Mouse (Mus musculus) neural tube, embryonic 10.5 days (tissue): Measurements from ENCODE around the gene Aebp2.

Experiments used
- DNase-seq: peaks from one replicate; pipeline ENCODE4 v3.0.0-alpha.2; 2017; ENCODE audit warnings: low spot score; ENCODE audit errors: extremely low spot score

The Aebp2 gene

GRCm38 (mm10) chr6:140606534-140606933 is 15.9 kb upstream of the Aebp2 start:
- DNase-seq: no peak

DNA sequence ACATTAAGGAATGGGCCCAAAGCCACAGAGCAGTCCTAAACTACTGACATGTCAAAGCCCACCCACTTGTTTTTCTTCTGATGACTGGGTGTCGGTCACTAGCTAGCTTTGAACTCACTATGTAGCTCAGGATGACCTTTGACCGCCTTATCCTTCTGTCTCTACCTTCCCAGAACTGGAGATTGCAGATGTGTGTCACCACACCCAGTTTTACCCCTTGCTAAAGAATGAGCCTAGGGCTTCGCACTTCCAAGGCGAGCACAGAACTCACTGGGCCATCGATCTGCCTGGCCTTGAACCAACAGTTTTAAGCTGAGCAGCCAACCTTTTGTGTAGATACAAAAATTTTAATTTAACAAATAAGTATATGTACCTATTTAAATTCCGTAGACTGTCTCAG is 13.8 kb upstream of the Aebp2 start:
- DNase-seq: no peak

GRCm38 (mm10) chr6:140609533-140609932 is 12.9 kb upstream of the Aebp2 start:
- no peak for DNase-seq

GRCm38 (mm10) chr6:140610117-140610516 is 12.3 kb upstream of the Aebp2 start:
- no peak for DNase-seq

DNA sequence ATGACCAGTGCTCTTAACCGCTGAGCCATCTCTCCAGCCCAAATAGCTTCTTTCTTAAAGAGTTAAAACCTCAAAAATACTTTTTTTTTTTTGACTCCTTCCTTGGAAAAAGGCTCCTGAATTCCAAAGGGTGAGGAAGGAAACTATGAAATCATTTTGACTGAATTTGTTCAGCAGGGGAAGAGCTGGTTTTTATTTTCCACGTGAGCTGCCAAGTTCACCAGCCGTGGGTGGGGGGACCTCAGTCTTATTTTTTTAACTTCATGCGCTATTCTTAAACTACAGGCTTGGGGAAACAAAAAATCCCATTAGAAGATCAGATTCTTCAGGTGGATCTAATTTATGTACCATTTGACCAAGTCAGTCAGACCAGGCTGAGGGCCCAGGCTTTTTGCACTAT is 11.2 kb upstream of the Aebp2 start:
- DNase-seq: no peak

DNA sequence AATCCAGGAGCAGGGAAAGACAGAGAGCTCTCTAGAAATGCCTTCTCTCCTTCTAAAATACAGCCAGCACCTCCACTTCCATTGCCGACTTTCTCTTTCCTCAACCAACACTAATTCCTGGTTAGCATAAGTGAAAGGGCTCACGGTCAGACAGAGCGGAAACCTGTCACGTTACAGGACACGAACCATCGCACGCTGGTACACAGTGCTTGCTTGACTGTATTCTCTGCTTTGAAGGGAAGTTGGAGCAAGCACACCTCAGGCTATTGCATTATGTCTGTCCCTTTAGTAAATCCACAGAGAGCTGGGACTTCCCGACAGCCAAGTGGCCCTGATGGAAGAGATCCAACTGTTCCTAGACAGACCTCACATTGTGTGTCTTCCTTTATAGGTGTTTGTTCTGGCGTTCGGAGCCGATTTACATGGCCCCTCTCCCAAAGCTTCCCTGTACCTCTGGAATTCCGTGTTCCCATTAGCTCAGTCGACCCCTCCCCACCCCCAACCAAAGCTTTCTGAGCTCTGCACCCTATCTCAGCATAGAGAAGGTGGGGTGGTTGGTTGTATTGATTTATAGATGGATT is 10.5 kb upstream of the Aebp2 start:
- no peak for DNase-seq

DNA sequence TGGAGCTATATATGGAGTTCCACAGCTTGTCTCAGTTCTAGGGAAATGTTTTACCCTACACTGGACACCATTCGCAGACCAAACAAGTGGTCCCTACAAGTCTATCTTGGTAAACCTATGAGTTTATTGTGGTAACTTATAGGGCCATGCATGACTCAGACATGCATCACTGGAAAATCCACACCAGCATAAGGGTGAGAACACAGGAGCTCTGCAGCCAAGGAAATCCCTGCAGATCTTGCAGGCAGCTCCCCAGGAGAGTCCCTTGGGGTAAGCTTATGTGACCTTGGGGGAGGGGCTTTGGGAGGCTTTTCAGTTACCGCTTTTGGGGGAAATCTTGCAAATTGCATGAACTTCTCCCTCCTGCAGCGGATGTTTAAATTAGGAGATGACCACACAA is 8.6 kb upstream of the Aebp2 start:
- DNase-seq: no peak

GRCm38 (mm10) chr6:140614711-140615110 is 7.8 kb upstream of the Aebp2 start:
- no peak for DNase-seq

DNA sequence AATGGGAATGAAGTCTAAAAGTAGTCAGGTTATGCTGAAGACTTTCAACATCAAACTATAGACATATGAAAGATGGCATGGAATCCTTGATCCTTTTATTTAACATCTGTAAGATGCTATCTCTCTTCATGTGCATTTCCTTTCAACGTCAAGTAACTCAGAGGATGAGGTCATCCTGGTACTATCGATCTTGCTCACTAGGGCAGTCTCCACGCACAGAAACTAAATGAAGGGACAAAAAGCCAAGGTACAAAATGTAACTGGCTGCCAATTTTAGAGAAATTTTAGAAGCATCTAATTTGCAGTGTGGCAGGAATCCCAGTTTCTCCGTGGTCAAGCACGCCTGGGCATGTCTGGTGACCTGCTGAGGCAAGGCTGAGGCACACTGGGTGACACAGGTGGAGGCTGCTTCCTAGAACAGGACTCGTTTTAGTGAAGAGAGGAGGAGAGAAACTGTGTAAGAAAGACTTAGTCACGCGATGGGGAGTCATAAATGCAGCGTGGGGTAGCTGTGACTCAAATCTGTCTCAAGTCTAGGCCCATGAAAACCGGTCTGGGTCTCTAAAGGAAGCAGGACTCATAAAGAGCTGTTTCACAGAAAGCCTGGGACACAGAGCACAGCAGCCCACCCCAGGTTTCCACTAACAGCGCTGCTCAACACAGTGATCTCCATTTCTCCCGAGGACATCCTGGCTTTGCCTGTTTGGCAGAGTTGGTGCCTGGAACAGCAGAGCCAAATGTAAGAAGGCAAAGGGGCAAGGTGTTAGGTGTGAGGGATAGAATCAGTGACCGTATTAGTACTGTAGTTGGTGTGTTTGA is 1.7 kb upstream of the Aebp2 start:
- no peak for DNase-seq

- DNase-seq: no peak
Measured at GRCm38 (mm10) chr6:140621622-140622021, 841 bp upstream of the Aebp2 start.

DNA sequence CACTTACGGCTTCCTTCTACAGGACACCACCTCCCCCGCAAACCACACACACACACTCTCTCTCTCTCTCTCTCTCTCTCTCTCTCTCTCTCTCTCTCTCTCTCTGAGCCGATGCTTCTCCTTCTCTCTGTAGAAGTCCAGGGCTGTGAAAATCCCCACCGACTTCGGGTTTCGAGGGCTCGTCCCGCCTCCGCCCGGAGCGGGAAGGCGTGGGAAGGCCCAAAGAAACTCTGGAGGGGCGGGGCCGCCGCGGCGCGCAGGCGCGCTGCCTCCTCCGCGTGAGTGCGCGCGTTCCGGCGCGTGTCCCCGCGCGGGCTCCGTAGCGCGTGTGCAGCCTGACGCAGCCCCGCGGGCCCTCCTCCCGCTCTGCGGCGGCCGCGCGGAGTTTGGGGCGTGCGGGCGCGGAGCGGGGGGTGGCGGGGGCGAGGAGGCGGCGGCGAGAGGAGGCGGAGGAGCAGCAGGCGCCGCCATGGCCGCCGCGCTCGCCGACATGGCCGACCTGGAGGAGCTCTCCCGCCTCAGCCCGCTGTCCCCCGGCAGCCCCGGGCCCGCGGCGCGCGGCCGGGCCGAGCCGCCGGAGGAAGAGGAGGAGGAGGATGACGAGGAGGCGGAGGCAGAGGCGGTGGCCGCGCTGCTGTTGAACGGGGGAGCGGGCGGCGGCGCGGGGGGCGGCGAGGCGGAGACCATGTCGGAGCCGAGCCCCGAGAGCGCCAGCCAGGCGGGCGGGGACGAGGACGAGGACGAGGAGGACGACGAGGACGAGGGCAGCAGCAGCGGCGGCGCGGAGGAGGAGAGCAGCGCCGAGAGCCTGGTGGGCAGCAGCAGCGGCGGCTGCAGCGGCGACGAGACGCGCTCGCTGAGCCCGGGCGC is 998 bp downstream of the Aebp2 start:
- DNase-seq: peak; percentile 89

DNA sequence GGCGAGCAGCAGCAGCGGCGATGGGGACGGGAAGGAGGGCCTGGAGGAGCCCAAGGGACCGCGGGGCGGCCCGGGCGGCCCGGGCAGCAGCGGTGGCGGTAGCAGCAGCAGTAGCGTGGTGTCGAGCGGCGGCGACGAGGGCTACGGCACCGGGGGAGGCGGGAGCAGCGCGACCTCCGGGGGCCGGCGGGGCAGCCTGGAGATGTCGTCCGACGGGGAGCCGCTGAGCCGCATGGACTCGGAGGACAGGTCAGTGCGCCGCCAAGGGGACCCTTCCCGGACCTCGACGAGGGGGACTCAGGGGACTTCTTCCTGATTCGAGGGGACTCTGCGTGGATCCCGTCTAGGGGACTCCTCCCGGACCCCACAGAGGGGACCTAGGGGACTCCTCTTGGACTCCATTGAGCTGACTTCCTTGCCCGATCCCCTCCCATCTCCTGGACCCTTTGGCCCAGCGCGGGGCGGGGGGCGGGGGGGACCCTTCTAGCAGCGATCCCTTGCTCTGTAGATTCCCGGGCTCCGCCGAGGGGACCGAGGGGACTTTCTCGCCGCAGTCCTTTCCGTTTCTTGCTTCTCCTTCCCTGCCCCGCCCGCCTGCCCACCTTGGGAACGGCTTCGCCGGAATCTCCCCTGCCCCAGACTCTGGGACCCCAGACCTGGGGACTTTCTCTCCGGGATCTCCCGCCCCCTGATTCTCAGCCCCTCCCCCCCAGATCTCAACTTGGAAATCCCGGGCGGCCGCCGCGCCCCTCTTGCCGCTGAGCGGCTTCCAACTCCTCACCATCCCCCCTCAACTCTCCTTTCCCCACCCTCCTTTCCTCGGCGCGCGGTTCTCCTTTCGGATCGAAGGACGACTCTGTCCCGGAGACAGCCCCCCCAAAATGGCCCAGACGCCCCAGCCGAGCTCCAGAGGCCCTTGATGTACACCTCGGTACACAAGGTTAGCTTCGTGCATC is 1.9 kb downstream of the Aebp2 start:
- peak; percentile 72 for DNase-seq

DNA sequence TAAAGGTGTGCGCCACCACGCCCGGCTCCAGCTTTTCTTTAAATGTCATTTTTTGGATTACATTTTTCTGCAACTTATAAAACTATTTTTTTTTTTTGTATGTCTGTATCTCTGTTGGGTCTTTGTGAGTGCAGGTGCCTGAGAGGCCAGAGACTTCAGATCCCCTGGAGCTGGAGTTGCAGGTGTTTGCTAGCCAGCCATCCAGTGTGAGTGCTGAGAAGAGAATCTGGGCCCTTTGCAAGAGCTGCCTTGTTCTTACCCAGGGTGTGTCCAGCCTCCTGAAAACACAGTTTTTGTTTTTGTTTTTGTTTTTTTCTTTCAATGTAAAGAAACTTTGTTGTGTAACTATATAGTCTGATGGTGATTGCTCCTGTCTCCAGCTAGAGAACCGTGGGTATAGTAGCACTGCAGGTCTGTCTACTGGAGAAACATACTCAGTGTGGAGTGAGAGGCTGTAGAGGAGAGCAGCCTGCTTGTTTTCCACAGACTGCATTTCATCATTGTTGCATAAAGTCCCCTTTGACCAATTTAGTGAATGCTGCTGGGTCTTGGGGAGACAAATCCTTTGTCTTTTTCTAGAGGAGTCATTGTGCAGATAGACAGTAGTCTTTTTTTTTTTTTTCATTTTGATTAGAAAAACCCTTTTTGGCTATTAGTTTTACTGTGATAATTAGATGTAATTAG is 6.9 kb downstream of the Aebp2 start:
- DNase-seq: no peak

DNA sequence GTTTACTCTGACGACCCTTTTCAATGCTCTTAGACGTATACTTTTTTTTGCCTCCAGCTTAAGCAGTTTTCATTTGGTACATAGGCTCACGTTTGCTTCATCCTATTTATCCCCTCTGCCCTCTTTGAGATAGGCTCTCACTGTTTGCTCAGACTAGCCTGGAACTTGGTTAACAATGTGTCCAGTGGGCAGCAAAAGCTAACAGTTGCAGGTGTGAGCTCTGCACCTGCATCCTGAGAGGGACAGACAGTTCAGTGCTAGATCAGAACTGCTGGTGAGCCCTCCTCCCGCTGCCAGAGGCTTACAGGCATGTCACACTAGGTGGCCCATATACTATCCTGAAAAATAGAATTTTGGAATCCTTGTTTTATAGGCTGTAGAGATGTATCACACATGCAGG is 7.8 kb downstream of the Aebp2 start:
- no peak for DNase-seq

- no peak for DNase-seq
Measured at GRCm38 (mm10) chr6:140633616-140634015, 11.2 kb downstream of the Aebp2 start.

- no peak for DNase-seq
Measured at GRCm38 (mm10) chr6:140636290-140636689, 13.8 kb downstream of the Aebp2 start.

GRCm38 (mm10) chr6:140642010-140642409 is 19.5 kb downstream of the Aebp2 start:
- DNase-seq: no peak

GRCm38 (mm10) chr6:140642655-140643054 is 20.2 kb downstream of the Aebp2 start:
- no peak for DNase-seq

DNA sequence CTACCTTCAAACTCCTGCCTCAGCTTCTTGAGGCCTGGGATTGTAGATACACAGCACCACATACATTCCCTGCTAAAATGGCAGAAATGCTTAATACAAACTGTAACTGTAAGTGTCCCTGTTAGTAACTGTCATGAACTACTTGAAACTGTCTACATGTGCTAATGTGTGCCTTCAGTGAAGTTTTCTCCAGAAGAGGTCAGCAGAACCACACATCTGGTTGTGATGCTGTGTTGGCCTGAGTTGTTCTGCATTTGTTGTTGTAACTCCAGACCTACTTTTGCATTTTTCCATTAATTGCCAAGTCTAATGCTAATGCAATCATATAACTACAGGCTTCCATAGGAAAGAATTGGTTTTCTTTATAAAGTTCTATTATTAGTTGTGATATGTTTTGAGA is 23.5 kb downstream of the Aebp2 start:
- no peak for DNase-seq

GRCm38 (mm10) chr6:140646892-140647291 is 24.4 kb downstream of the Aebp2 start:
- DNase-seq: no peak
